Mouse (Mus musculus) midbrain, embryonic 13.5 days (tissue): ENCODE results near the gene Cyb5b. TPM values are rescaled to one million over a fixed set of nuclear protein-coding genes. Genes with fewer than 3 reads are reported as not detected.
"Not testable (repeated sequence)": the region's sequence is repeated elsewhere in the genome, so short reads cannot be mapped to it uniquely, and the experiment has no call there.

ENCODE experiments used
- ATAC-seq: fragments of 200-750 bp; cut with Nextera tagmentation; 2 replicates; pipeline ENCODE4 v1.8.0; 2017; ENCODE audit warnings: mild to moderate bottlenecking, moderate TSS enrichment, moderate library complexity
- H3K27ac ChIP-seq: fragments of 300-500 bp; sonication (generic); 2 replicates; pipeline ENCODE4 v1.5.1; 2015; ENCODE audit warnings: inconsistent platforms, mild to moderate bottlenecking, moderate library complexity
- H3K27me3 ChIP-seq: fragments of 300-500 bp; sonication (generic); 2 replicates; pipeline ENCODE4 v1.6.1; 2015; ENCODE audit warnings: mild to moderate bottlenecking, inconsistent platforms
- H3K36me3 ChIP-seq: fragments of 300-500 bp; sonication (generic); 2 replicates; pipeline ENCODE4 v1.6.1; 2015; ENCODE audit warnings: mild to moderate bottlenecking, inconsistent platforms
- H3K4me1 ChIP-seq: fragments of 300-500 bp; sonication (generic); replicated peaks from 2 replicates; pipeline ENCODE4 v1.6.1; 2015; ENCODE audit warnings: inconsistent platforms
- H3K4me2 ChIP-seq: fragments of 300-500 bp; sonication (generic); replicated peaks from 2 replicates; pipeline ENCODE4 v1.6.1; 2015; ENCODE audit warnings: moderate library complexity, mild to moderate bottlenecking, inconsistent platforms
- H3K4me3 ChIP-seq: fragments of 300-500 bp; sonication (generic); replicated peaks from 2 replicates; pipeline ENCODE4 v1.5.1; 2015; ENCODE audit warnings: mild to moderate bottlenecking, inconsistent platforms
- H3K9ac ChIP-seq: fragments of 300-500 bp; sonication (generic); replicated peaks from 2 replicates; pipeline ENCODE4 v1.6.1; 2015; ENCODE audit warnings: mild to moderate bottlenecking, inconsistent platforms
- H3K9me3 ChIP-seq: fragments of 300-500 bp; sonication (generic); 2 replicates; pipeline ENCODE4 v1.6.1; 2016; ENCODE audit warnings: mild to moderate bottlenecking, inconsistent platforms
- WGBS: fragments of 180-500 bp; shearing (Covaris S2); methylation state at CpG from one replicate; pipeline ENCODE4 v1.1.7; 2015; 5-methylcytosine and 5-hydroxymethylcytosine counted together
- polyA plus RNA-seq: library from polyadenylated mRNA; unstranded; fragments of >200 nt; fragmentation: Nextera tagmentation; extraction: Ambion mirVana; gene quantifications from 2 replicates; pipeline ENCODE4 v1.2.1, GENCODE M21; 2015

The Cyb5b gene
- polyA plus RNA-seq, 1 experiment from 2014 or later = 114 TPM

- H3K27me3 ChIP-seq, H3K4me2 ChIP-seq, H3K4me1 ChIP-seq, H3K36me3 ChIP-seq, H3K9me3 ChIP-seq, H3K27ac ChIP-seq, H3K4me3 ChIP-seq, ATAC-seq, H3K9ac ChIP-seq: not testable (repeated sequence)
- WGBS = 80% methylated on average over 7 of the region's 7 CpGs
Measured at GRCm38 (mm10) chr8:107217230-107217629, 66.8 kb downstream of the Cyb5b start.

GRCm38 (mm10) chr8:107218091-107218490 is 67.7 kb downstream of the Cyb5b start:
- Histone ChIP-seq H3K9ac (no peak overlapping the region), H3K4me3 (no peak overlapping the region), H3K4me1 (0 out of 2 replicates have a peak, but pooled peaks cover 2% of the 10 kb centered on the region), H3K9me3 (no peaks in the 10 kb centered on the region), H3K27me3 (no peaks in the 10 kb centered on the region), H3K27ac (no peak overlapping the region), H3K4me2 (no peak overlapping the region), H3K36me3 (no peaks in the 10 kb centered on the region)
- WGBS = 91% methylated on average over 8 of the region's 8 CpGs
- ATAC-seq = no peak

GRCm38 (mm10) chr8:107219078-107219477 is 68.6 kb downstream of the Cyb5b start:
- no peaks in the 10 kb centered on the region for H3K27me3 ChIP-seq
- no peak overlapping the region for H3K27ac ChIP-seq
- H3K36me3 ChIP-seq = no peaks in the 10 kb centered on the region
- no peak overlapping the region for H3K4me2 ChIP-seq
- H3K9me3 ChIP-seq = no peaks in the 10 kb centered on the region
- no peak for ATAC-seq
- no peak overlapping the region for H3K9ac ChIP-seq
- WGBS = 76% methylated on average over 2 of the region's 2 CpGs
- no peak overlapping the region for H3K4me3 ChIP-seq
- 0 out of 2 replicates have a peak, but pooled peaks cover 2% of the 10 kb centered on the region for H3K4me1 ChIP-seq

- Histone ChIP-seq H3K9me3 (no peaks in the 10 kb centered on the region), H3K36me3 (no peaks in the 10 kb centered on the region), H3K9ac (no peak overlapping the region), H3K4me3 (no peak overlapping the region), H3K4me2 (no peak overlapping the region), H3K4me1 (0 out of 2 replicates have a peak, but pooled peaks cover 2% of the 10 kb centered on the region), H3K27me3 (no peaks in the 10 kb centered on the region), H3K27ac (no peak overlapping the region)
- ATAC-seq = no peak
- WGBS = 56% methylated on average over 8 of the region's 8 CpGs
Measured at GRCm38 (mm10) chr8:107221924-107222851, 71.7 kb downstream of the Cyb5b start.

- 0 out of 2 replicates have a peak, but pooled peaks cover 2% of the 10 kb centered on the region for H3K4me1 ChIP-seq
- no peak overlapping the region for H3K4me2 ChIP-seq
- no peak overlapping the region for H3K4me3 ChIP-seq
- no peak overlapping the region for H3K27ac ChIP-seq
- H3K27me3 ChIP-seq = no peaks in the 10 kb centered on the region
- no peaks in the 10 kb centered on the region for H3K9me3 ChIP-seq
- WGBS = 66% methylated on average over 9 of the region's 9 CpGs
- no peaks in the 10 kb centered on the region for H3K36me3 ChIP-seq
- no peak overlapping the region for H3K9ac ChIP-seq
- ATAC-seq = no peak
Measured at GRCm38 (mm10) chr8:107226183-107226582, 75.7 kb downstream of the Cyb5b start.

- no peak for ATAC-seq
- H3K4me3 ChIP-seq = no peak overlapping the region
- H3K36me3 ChIP-seq = no peaks in the 10 kb centered on the region
- 81% methylated on average over 11 of the region's 11 CpGs for WGBS
- no peak overlapping the region for H3K27ac ChIP-seq
- no peak overlapping the region for H3K9ac ChIP-seq
- H3K9me3 ChIP-seq = no peaks in the 10 kb centered on the region
- H3K4me2 ChIP-seq = no peak overlapping the region
- no peaks in the 10 kb centered on the region for H3K27me3 ChIP-seq
- no peaks in the 10 kb centered on the region for H3K4me1 ChIP-seq
Measured at GRCm38 (mm10) chr8:107227011-107227626, 76.7 kb downstream of the Cyb5b start.

GRCm38 (mm10) chr8:107233251-107233650 is 82.8 kb downstream of the Cyb5b start:
- H3K4me2 ChIP-seq = no peak overlapping the region
- no peaks in the 10 kb centered on the region for H3K27me3 ChIP-seq
- H3K9ac ChIP-seq = no peak overlapping the region
- H3K4me1 ChIP-seq = no peaks in the 10 kb centered on the region
- no peaks in the 10 kb centered on the region for H3K36me3 ChIP-seq
- ATAC-seq = no peak
- 92% methylated on average over 3 of the region's 3 CpGs for WGBS
- H3K9me3 ChIP-seq = 0 out of 2 replicates have a peak, but pooled peaks cover 7% of the 10 kb centered on the region
- no peak overlapping the region for H3K4me3 ChIP-seq
- no peak overlapping the region for H3K27ac ChIP-seq

- ATAC-seq = no peak
- Histone ChIP-seq H3K9ac (no peak overlapping the region), H3K36me3 (no peaks in the 10 kb centered on the region), H3K27me3 (no peaks in the 10 kb centered on the region), H3K27ac (no peak overlapping the region), H3K4me1 (no peaks in the 10 kb centered on the region), H3K4me2 (no peak overlapping the region), H3K4me3 (no peak overlapping the region), H3K9me3 (0 out of 2 replicates have a peak, but pooled peaks cover 7% of the 10 kb centered on the region)
- 89% methylated on average over 2 of the region's 2 CpGs for WGBS
Measured at GRCm38 (mm10) chr8:107233718-107234117, 83.3 kb downstream of the Cyb5b start.

Other genes starting within 250 kb of the Cyb5b start
- 5.4 and 6.7 TPM in 2 replicates for gene Sntb2, start 214.9 kb upstream of the Cyb5b start, polyA plus RNA-seq
- gene Vps4a, start 119.4 kb upstream of the Cyb5b start, polyA plus RNA-seq = 127 and 130 TPM in 2 replicates
- 32.8 and 36.8 TPM in 2 replicates for gene Pdf, start 102.0 kb upstream of the Cyb5b start, polyA plus RNA-seq
- 37.0 and 42.0 TPM in 2 replicates for gene Cog8, start 94.0 kb upstream of the Cyb5b start, polyA plus RNA-seq
- 81.9 and 93.3 TPM in 2 replicates for gene Nip7, start 93.8 kb upstream of the Cyb5b start, polyA plus RNA-seq
- not detected in 2 replicates for gene Tmed6, start 85.0 kb upstream of the Cyb5b start, polyA plus RNA-seq
- 26.9 and 29.3 TPM in 2 replicates for gene Terf2, start 54.1 kb upstream of the Cyb5b start, polyA plus RNA-seq
- 13.3 TPM in 2 replicates for gene Nfat5, start 142.8 kb downstream of the Cyb5b start, polyA plus RNA-seq